Mouse (Mus musculus) kidney, adult 2 months (tissue): ENCODE data around the gene Eif4h. TPM values are rescaled to one million over a fixed set of nuclear protein-coding genes. Genes with fewer than 3 reads are reported as not detected.

Experiments used
- DNase-seq: peaks from one replicate; pipeline ENCODE4 v3.0.0; 2021
- H3K27ac ChIP-seq: fragments of 200-500 bp; 2 replicates; pipeline ENCODE4 v1.5.1; 2012; ENCODE audit warnings: low read depth, low read length, control low read depth, inconsistent platforms; ENCODE audit not compliant: insufficient read depth
- H3K27me3 ChIP-seq: fragments of 200-500 bp; replicated peaks from 2 replicates; pipeline ENCODE4 v1.6.1; 2012; ENCODE audit warnings: mild to moderate bottlenecking, moderate library complexity, low read length, inconsistent platforms; ENCODE audit not compliant: control insufficient read depth, insufficient read depth
- H3K36me3 ChIP-seq: fragments of 200-500 bp; 2 replicates; pipeline ENCODE4 v1.6.1; 2012; ENCODE audit warnings: mild to moderate bottlenecking, moderate library complexity, low read length, inconsistent platforms; ENCODE audit not compliant: control insufficient read depth, insufficient read depth
- H3K4me1 ChIP-seq: fragments of 200-500 bp; 2 replicates; pipeline ENCODE4 v1.6.1; 2011; ENCODE audit warnings: low read length; ENCODE audit not compliant: control insufficient read depth, insufficient read depth
- H3K4me3 ChIP-seq: fragments of 200-500 bp; 2 replicates; pipeline ENCODE4 v1.5.1; 2011; ENCODE audit warnings: mild to moderate bottlenecking, low read depth, low read length, control low read depth; ENCODE audit not compliant: insufficient read depth
- CTCF ChIP-seq: fragments of 200-500 bp; conservative IDR thresholded peaks from 2 replicates; pipeline ENCODE4 v1.5.1; 2011; ENCODE audit warnings: low read depth, mild to moderate bottlenecking, control low read depth, low read length, moderate library complexity, mixed read lengths; ENCODE audit not compliant: insufficient read depth, insufficient read length
- POLR2A ChIP-seq: fragments of 200-500 bp; IDR thresholded peaks from one replicate; pipeline ENCODE4 v1.6.1; 2011; ENCODE audit warnings: low read depth, low read length, control low read depth
- WGBS: fragments of 180-500 bp; shearing (Covaris S2); methylation state at CpG from one replicate; pipeline ENCODE4 v1.1.7; 2018; 5-methylcytosine and 5-hydroxymethylcytosine counted together
- polyA plus RNA-seq: library from polyadenylated mRNA; depleted of rRNA; stranded (reverse); fragments of >200 nt; gene quantifications from 2 replicates; pipeline ENCODE4 v1.2.3, GENCODE M21; 2012

Eif4h gene
- polyA plus RNA-seq, 1 experiment = 218 TPM

DNA sequence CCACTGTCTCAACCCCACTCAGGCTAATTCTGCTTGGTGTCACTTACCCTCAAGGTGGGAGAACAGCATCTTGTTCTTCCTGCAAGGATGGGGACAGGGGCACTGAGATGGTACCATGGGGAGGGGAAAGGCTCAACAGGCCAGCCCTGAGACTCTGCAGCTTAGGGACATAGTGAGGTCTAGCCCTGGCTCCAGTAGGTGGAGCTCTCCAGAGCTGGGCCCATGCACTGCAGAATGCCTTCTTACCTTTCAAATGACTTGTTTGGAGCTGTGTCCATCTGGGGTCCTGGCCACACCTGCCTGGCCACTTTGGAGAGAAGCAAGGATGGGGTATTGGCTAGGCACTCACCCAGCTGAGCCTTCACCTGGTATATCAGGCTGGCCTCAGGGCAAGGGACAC is 33.0 kb downstream of the Eif4h start:
- no peaks in the 10 kb centered on the region for H3K27me3 ChIP-seq
- no peak for DNase-seq
- TF ChIP-seq POLR2A (no peak), CTCF (0 out of 2 replicates have a peak, but pooled peaks have one; percentile 16)
- H3K4me1 ChIP-seq = no peaks in the 10 kb centered on the region
- H3K36me3 ChIP-seq = no peaks in the 10 kb centered on the region
- no peak overlapping the region for H3K27ac ChIP-seq
- no peak overlapping the region for H3K4me3 ChIP-seq

DNA sequence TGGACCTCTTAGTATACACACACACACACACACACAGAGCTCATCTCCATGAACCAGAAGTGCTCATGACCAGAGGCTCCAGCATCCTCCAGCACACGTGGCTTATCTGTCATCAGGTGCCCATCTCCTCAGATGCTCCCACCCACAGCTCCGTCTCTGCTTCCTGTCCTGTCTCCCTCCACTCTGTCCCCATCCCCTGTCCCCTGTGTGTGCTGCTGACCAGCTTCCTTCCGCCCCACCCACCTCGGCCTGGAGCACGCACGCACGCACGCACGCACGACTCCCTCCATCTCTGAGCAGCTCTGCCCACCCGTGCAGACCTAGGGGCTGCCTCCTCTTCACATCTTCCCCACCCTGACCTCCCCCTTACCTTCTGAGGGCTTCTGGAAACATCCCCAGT is 34.9 kb downstream of the Eif4h start:
- 79% methylated on average over 11 of the region's 11 CpGs for WGBS
- H3K27ac ChIP-seq = no peak overlapping the region
- TF ChIP-seq CTCF (no peak), POLR2A (no peak)
- DNase-seq = no peak
- H3K4me3 ChIP-seq = no peak overlapping the region
- no peaks in the 10 kb centered on the region for H3K4me1 ChIP-seq
- H3K27me3 ChIP-seq = no peaks in the 10 kb centered on the region
- H3K36me3 ChIP-seq = no peaks in the 10 kb centered on the region

DNA sequence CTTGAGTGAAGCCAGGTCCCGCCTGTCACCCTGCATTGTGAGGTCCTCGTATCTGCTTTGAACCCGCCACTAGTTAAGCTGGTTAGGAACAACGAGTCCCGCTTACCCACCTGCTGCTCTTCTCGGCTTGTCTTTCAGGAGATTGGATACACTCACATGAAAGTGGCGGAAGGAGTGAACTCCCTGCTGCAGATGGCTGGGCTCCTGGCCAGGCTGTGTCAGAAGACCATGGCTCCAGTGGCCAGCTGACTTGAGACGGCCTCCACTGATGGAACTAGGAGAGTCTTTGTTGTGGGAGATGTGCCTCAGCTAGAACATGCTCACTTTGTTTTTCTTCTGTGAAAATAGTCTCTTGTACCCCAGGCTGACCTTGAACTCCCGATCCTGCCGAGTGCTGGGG is 41.6 kb downstream of the Eif4h start:
- Histone ChIP-seq H3K4me3 (no peak overlapping the region), H3K27me3 (no peaks in the 10 kb centered on the region), H3K27ac (no peak overlapping the region), H3K36me3 (no peaks in the 10 kb centered on the region), H3K4me1 (no peaks in the 10 kb centered on the region)
- no peak for DNase-seq
- TF ChIP-seq CTCF = no peak
- no peak for TF ChIP-seq POLR2A
- 84% methylated on average over 10 of the region's 10 CpGs for WGBS

GRCm38 (mm10) chr5:134593093-134593492 is 46.2 kb downstream of the Eif4h start:
- Histone ChIP-seq H3K27me3 (no peaks in the 10 kb centered on the region), H3K27ac (no peak overlapping the region), H3K4me3 (no peak overlapping the region), H3K36me3 (no peaks in the 10 kb centered on the region), H3K4me1 (no peaks in the 10 kb centered on the region)
- no peak for DNase-seq
- no peak for TF ChIP-seq CTCF
- TF ChIP-seq POLR2A = no peak
- 89% methylated on average over 9 of the region's 9 CpGs for WGBS

GRCm38 (mm10) chr5:134592026-134592581 is 47.2 kb downstream of the Eif4h start:
- Histone ChIP-seq H3K4me1 (no peaks in the 10 kb centered on the region), H3K36me3 (no peaks in the 10 kb centered on the region), H3K4me3 (no peak overlapping the region), H3K27me3 (no peaks in the 10 kb centered on the region), H3K27ac (no peak overlapping the region)
- DNase-seq = peak; percentile 70
- no peak for TF ChIP-seq CTCF
- TF ChIP-seq POLR2A = no peak
- WGBS = 74% methylated on average over 11 of the region's 11 CpGs

- Histone ChIP-seq H3K27me3 (no peaks in the 10 kb centered on the region), H3K4me3 (no peak overlapping the region), H3K27ac (no peak overlapping the region), H3K4me1 (no peaks in the 10 kb centered on the region), H3K36me3 (no peaks in the 10 kb centered on the region)
- WGBS = 82% methylated on average over 3 of the region's 3 CpGs
- DNase-seq = no peak
- TF ChIP-seq CTCF (no peak), POLR2A (no peak)
Measured at GRCm38 (mm10) chr5:134589900-134590299, 49.4 kb downstream of the Eif4h start.

- H3K27me3 ChIP-seq = no peaks in the 10 kb centered on the region
- no peak overlapping the region for H3K4me3 ChIP-seq
- DNase-seq = no peak
- no peak overlapping the region for H3K27ac ChIP-seq
- H3K4me1 ChIP-seq = peaks cover 4% of the 10 kb centered on the region; the same call in 1 of the 2 replicates
- TF ChIP-seq CTCF (no peak), POLR2A (no peak)
- no peaks in the 10 kb centered on the region for H3K36me3 ChIP-seq
- 86% methylated on average over 5 of the region's 5 CpGs for WGBS
Measured at GRCm38 (mm10) chr5:134584798-134585197, 54.5 kb downstream of the Eif4h start.
